Mouse (Mus musculus) MEL (cell line): ENCODE data around the gene Slc12a8. TPM values are rescaled to one million over a fixed set of nuclear protein-coding genes. Genes with fewer than 3 reads are reported as not detected.

Experiments used
- DNase-seq: peaks from one replicate; pipeline ENCODE4 v3.0.0; 2011; ENCODE audit warnings: low read depth, low spot score
- H3K27ac ChIP-seq: 2 replicates; pipeline ENCODE4 v1.5.1; 2012; ENCODE audit warnings: low read depth, mild to moderate bottlenecking, control low read depth, low read length, moderate library complexity; ENCODE audit not compliant: control insufficient read depth
- H3K27me3 ChIP-seq, 2 experiments: fragments of 150-350 bp in 1 of 2; sonication (generic) in 1 of 2; 2 replicates each; pipeline ENCODE4 v1.6.1; 2012; ENCODE audit warnings: low read length in 2 of 2, mild to moderate bottlenecking in 2 of 2, improper control_type of control experiment in 1 of 2, moderate library complexity in 1 of 2; ENCODE audit not compliant: insufficient read depth in 2 of 2, control insufficient read depth in 1 of 2
- H3K36me3 ChIP-seq, 2 experiments: 2 replicates each; pipeline ENCODE4 v1.6.1; 2012 to 2014; ENCODE audit warnings: low read length in 2 of 2, improper control_type of control experiment in 1 of 2, inconsistent platforms in 1 of 2, mild to moderate bottlenecking in 1 of 2; ENCODE audit not compliant: insufficient read depth in 2 of 2, control insufficient read depth in 1 of 2
- H3K4me1 ChIP-seq, 2 experiments: fragments of 150-350 bp in 1 of 2; sonication (generic) in 1 of 2; 2 replicates each; pipeline ENCODE4 v1.6.1; 2012; ENCODE audit warnings: low read length in 2 of 2, improper control_type of control experiment in 1 of 2, mild to moderate bottlenecking in 1 of 2; ENCODE audit not compliant: insufficient read depth in 2 of 2, control insufficient read depth in 1 of 2
- H3K4me3 ChIP-seq, 2 experiments: fragments of 150-350 bp in 1 of 2; sonication (generic) in 1 of 2; 2 replicates each; pipeline ENCODE4 v1.5.1; 2012; ENCODE audit warnings: low read depth in 2 of 2, low read length in 2 of 2, mild to moderate bottlenecking in 2 of 2, moderate library complexity in 2 of 2, control low read depth in 1 of 2, improper control_type of control experiment in 1 of 2; ENCODE audit not compliant: control insufficient read depth in 1 of 2, insufficient read depth in 1 of 2
- H3K79me2 ChIP-seq: 2 replicates; pipeline ENCODE4 v1.6.1; 2012; ENCODE audit warnings: mild to moderate bottlenecking, low read length, moderate library complexity; ENCODE audit not compliant: control insufficient read depth, poor library complexity, insufficient read depth
- H3K9ac ChIP-seq: 2 replicates; pipeline ENCODE4 v1.6.1; 2012; ENCODE audit warnings: low read depth, mild to moderate bottlenecking, control low read depth, low read length, moderate library complexity; ENCODE audit not compliant: control insufficient read depth, poor library complexity, severe bottlenecking
- H3K9me3 ChIP-seq: fragments of 150-350 bp; sonication (generic); replicated peaks from 2 replicates; pipeline ENCODE4 v1.6.1; 2012; ENCODE audit warnings: mild to moderate bottlenecking, low read length, improper control_type of control experiment, moderate library complexity; ENCODE audit not compliant: insufficient read depth
- BHLHE40 ChIP-seq: IDR thresholded peaks from 2 replicates; pipeline ENCODE4 v1.6.1; 2012; ENCODE audit warnings: low read depth, mild to moderate bottlenecking, inconsistent platforms, low read length, improper control_type of control experiment, borderline replicate concordance
- CHD1 ChIP-seq: IDR thresholded peaks from 2 replicates; pipeline ENCODE4 v1.6.1; 2012; ENCODE audit warnings: low read depth, mild to moderate bottlenecking, inconsistent platforms, low read length, improper control_type of control experiment
- CHD2 ChIP-seq: IDR thresholded peaks from 2 replicates; pipeline ENCODE4 v1.6.1; 2011; ENCODE audit warnings: low read length, improper control_type of control experiment
- CTCF ChIP-seq, 3 experiments: IDR thresholded peaks in 2 of 3; conservative IDR thresholded peaks in 1 of 3; 2 replicates each; pipeline ENCODE4 v1.5.1; 2011 to 2012; ENCODE audit warnings: low read length in 3 of 3, low read depth in 2 of 3, mild to moderate bottlenecking in 2 of 3, improper control_type of control experiment in 1 of 3, inconsistent platforms in 1 of 3, mixed read lengths in 1 of 3, moderate library complexity in 1 of 3; ENCODE audit not compliant: control insufficient read depth in 1 of 3, insufficient read depth in 1 of 3, poor library complexity in 1 of 3, severe bottlenecking in 1 of 3
- E2F4 ChIP-seq: IDR thresholded peaks from 2 replicates; pipeline ENCODE4 v1.6.1; 2011; ENCODE audit warnings: low read depth, low read length, improper control_type of control experiment, borderline replicate concordance
- ELF1 ChIP-seq: IDR thresholded peaks from 2 replicates; pipeline ENCODE4 v1.6.1; 2014; ENCODE audit warnings: low read depth, mild to moderate bottlenecking, inconsistent platforms, low read length, improper control_type of control experiment, moderate library complexity
- EP300 ChIP-seq, 2 experiments: IDR thresholded peaks; 2 replicates each; pipeline ENCODE4 v1.6.1; 2011; ENCODE audit warnings: improper control_type of control experiment in 2 of 2, low read length in 2 of 2, low read depth in 1 of 2, mild to moderate bottlenecking in 1 of 2
- HCFC1 ChIP-seq: IDR thresholded peaks from 2 replicates; pipeline ENCODE4 v1.6.1; 2012; ENCODE audit warnings: low read depth, mild to moderate bottlenecking, inconsistent platforms, low read length, improper control_type of control experiment, moderate library complexity
- MAX ChIP-seq: IDR thresholded peaks from 2 replicates; pipeline ENCODE4 v1.6.1; 2011; ENCODE audit warnings: low read length, improper control_type of control experiment
- MEF2A ChIP-seq: IDR thresholded peaks from 2 replicates; pipeline ENCODE4 v1.6.1; 2014; ENCODE audit warnings: low read depth, mild to moderate bottlenecking, inconsistent platforms, low read length, improper control_type of control experiment; ENCODE audit not compliant: poor library complexity, insufficient replicate concordance, severe bottlenecking; ENCODE audit errors: extremely low read depth
- MXI1 ChIP-seq: IDR thresholded peaks from 2 replicates; pipeline ENCODE4 v1.6.1; 2011; ENCODE audit warnings: mild to moderate bottlenecking, low read depth, low read length, improper control_type of control experiment
- MYB ChIP-seq: IDR thresholded peaks from 2 replicates; pipeline ENCODE4 v1.6.1; 2011; ENCODE audit warnings: mild to moderate bottlenecking, low read depth, low read length, improper control_type of control experiment
- MYC ChIP-seq: IDR thresholded peaks from 2 replicates; pipeline ENCODE4 v1.6.1; 2011; ENCODE audit warnings: low read depth, mild to moderate bottlenecking, low read length, improper control_type of control experiment, moderate library complexity
- NRF1 ChIP-seq: IDR thresholded peaks from 2 replicates; pipeline ENCODE4 v1.6.1; 2014; ENCODE audit warnings: low read depth, mild to moderate bottlenecking, inconsistent platforms, low read length, improper control_type of control experiment, moderate library complexity; ENCODE audit not compliant: poor library complexity, insufficient read depth, severe bottlenecking
- RAD21 ChIP-seq: IDR thresholded peaks from 2 replicates; pipeline ENCODE4 v1.6.1; 2011; ENCODE audit warnings: mild to moderate bottlenecking, low read depth, low read length, improper control_type of control experiment
- RCOR1 ChIP-seq: IDR thresholded peaks from 2 replicates; pipeline ENCODE4 v1.6.1; 2012; ENCODE audit warnings: low read depth, mild to moderate bottlenecking, inconsistent platforms, low read length, improper control_type of control experiment
- SMC3 ChIP-seq: IDR thresholded peaks from 2 replicates; pipeline ENCODE4 v1.6.1; 2011; ENCODE audit warnings: low read depth, low read length, improper control_type of control experiment
- UBTF ChIP-seq: IDR thresholded peaks from 2 replicates; pipeline ENCODE4 v1.6.1; 2012; ENCODE audit warnings: low read depth, mild to moderate bottlenecking, inconsistent platforms, low read length, improper control_type of control experiment, moderate library complexity, borderline replicate concordance; ENCODE audit not compliant: insufficient read depth
- USF1 ChIP-seq: IDR thresholded peaks from 2 replicates; pipeline ENCODE4 v1.6.1; 2014; ENCODE audit warnings: low read depth, mild to moderate bottlenecking, inconsistent platforms, low read length, improper control_type of control experiment, moderate library complexity
- USF2 ChIP-seq, 2 experiments: IDR thresholded peaks; 2 replicates each; pipeline ENCODE4 v1.6.1; 2011 to 2012; ENCODE audit warnings: improper control_type of control experiment in 2 of 2, low read length in 2 of 2, borderline replicate concordance in 1 of 2, inconsistent platforms in 1 of 2, low read depth in 1 of 2, mild to moderate bottlenecking in 1 of 2; ENCODE audit not compliant: insufficient read depth in 1 of 2
- ZKSCAN1 ChIP-seq: IDR thresholded peaks from 2 replicates; pipeline ENCODE4 v1.6.1; 2012; ENCODE audit warnings: low read depth, mild to moderate bottlenecking, inconsistent platforms, low read length, improper control_type of control experiment, moderate library complexity
- ZMIZ1 ChIP-seq: IDR thresholded peaks from 2 replicates; pipeline ENCODE4 v1.6.1; 2012; ENCODE audit warnings: low read depth, mild to moderate bottlenecking, inconsistent platforms, low read length, improper control_type of control experiment, moderate library complexity
- polyA plus RNA-seq, 2 experiments: library from polyadenylated mRNA; stranded (reverse) in 1 of 2; unstranded in 1 of 2; fragments of >175 nt in 1 of 2; fragments of >200 nt in 1 of 2; gene quantifications; 2 replicates each; pipeline versions ENCODE4 v1.2.1 to v1.2.4; 2012; ENCODE audit warnings: low replicate concordance in 2 of 2, low read depth in 1 of 2; ENCODE audit not compliant: insufficient read length in 2 of 2, insufficient read depth in 1 of 2, missing spikeins in 1 of 2
- total RNA-seq: library from RNA; depleted of rRNA; stranded (reverse); fragments of 300-350 nt; gene quantifications from 2 replicates; pipeline ENCODE4 v1.2.3, GENCODE M21; 2012

The Slc12a8 gene
- total and polyA plus RNA-seq, 3 experiments, result 0.29 TPM; not detected in 2

GRCm38 (mm10) chr16:33545530-33545929 lies 28.4 kb downstream of the Slc12a8 start:
- Histone ChIP-seq H3K36me3 (no peaks in the 10 kb centered on the region), H3K4me3 (no peak overlapping the region), H3K9ac (no peak overlapping the region), H3K27me3 (peaks cover 2% of the 10 kb centered on the region in 2 experiments; a peak in 2 of 4 replicates), H3K79me2 (no peaks in the 10 kb centered on the region), H3K9me3 (no peaks in the 10 kb centered on the region), H3K27ac (no peak overlapping the region), H3K4me1 (no peaks in the 10 kb centered on the region)
- no peak for DNase-seq
- TF ChIP-seq ELF1, result no peak
- no peak for TF ChIP-seq MXI1
- no peak for TF ChIP-seq BHLHE40
- no peak for TF ChIP-seq RAD21
- TF ChIP-seq E2F4, result no peak
- TF ChIP-seq RCOR1, result no peak
- TF ChIP-seq CHD2, result no peak
- no peak for TF ChIP-seq EP300 (IDR thresholded peaks at IDR 0.05; ENCODE audit: low read depth in 1 of 2, low read length in 2 of 2)
- no peak for TF ChIP-seq MYC
- no peak for TF ChIP-seq NRF1
- TF ChIP-seq CHD1, result no peak

- no peaks in the 10 kb centered on the region for H3K4me1 ChIP-seq
- no peak overlapping the region for H3K27ac ChIP-seq
- no peaks in the 10 kb centered on the region for H3K36me3 ChIP-seq
- DNase-seq, result no peak
- TF ChIP-seq USF2 (IDR thresholded peaks at IDR 0.05; ENCODE audit: borderline replicate concordance in 1 of 2, insufficient read depth in 1 of 2, low read depth in 1 of 2, low read length in 2 of 2), result no peak
- no peak for TF ChIP-seq MYC
- no peak for TF ChIP-seq CTCF (IDR thresholded peaks at IDR 0.05 in 2 of 3, conservative IDR thresholded peaks at IDR 0.05 in 1 of 3; ENCODE audit: control insufficient read depth in 1 of 3, insufficient read depth in 1 of 3, low read depth in 2 of 3, low read length in 3 of 3, poor library complexity in 1 of 3, severe bottlenecking in 1 of 3)
- no peak for TF ChIP-seq E2F4
- TF ChIP-seq ZKSCAN1, result no peak
- no peak for TF ChIP-seq RAD21
- TF ChIP-seq MEF2A, result no peak
- no peak for TF ChIP-seq RCOR1
- no peak for TF ChIP-seq UBTF
- no peak for TF ChIP-seq USF1
- no peak for TF ChIP-seq MAX
- TF ChIP-seq MYB, result no peak
- no peak for TF ChIP-seq SMC3
- no peak for TF ChIP-seq HCFC1
- no peak for TF ChIP-seq BHLHE40
- TF ChIP-seq ZMIZ1, result no peak
- no peak for TF ChIP-seq NRF1
- no peaks in the 10 kb centered on the region for H3K9me3 ChIP-seq
- H3K9ac ChIP-seq, result no peak overlapping the region
- peaks cover 10 to 21% of the 10 kb centered on the region in 2 experiments for H3K27me3 ChIP-seq
- no peaks in the 10 kb centered on the region for H3K79me2 ChIP-seq
- no peak overlapping the region for H3K4me3 ChIP-seq
These were observed 36.7 kb downstream of the Slc12a8 start for GRCm38 (mm10) chr16:33553689-33554342.
